Mouse (Mus musculus) spleen, postnatal 14 days (tissue): ENCODE data around the gene Tenm4.
"Not testable (repeated sequence)": the region's sequence is repeated elsewhere in the genome, so short reads cannot be mapped to it uniquely, and the experiment has no call there.

Experiments
- DNase-seq, 2 experiments: peaks; one replicate each; pipeline ENCODE4 v3.0.0; 2021 to 2022; ENCODE audit warnings: low spot score in 2 of 2

Tenm4 gene

GRCm38 (mm10) chr7:96899036-96899569 lies 728.1 kb downstream of the Tenm4 start:
- no peak for DNase-seq

GRCm38 (mm10) chr7:96902183-96902582 lies 731.1 kb downstream of the Tenm4 start:
- DNase-seq = no peak

GRCm38 (mm10) chr7:96903088-96903985 lies 732.3 kb downstream of the Tenm4 start:
- DNase-seq = no peak

DNA sequence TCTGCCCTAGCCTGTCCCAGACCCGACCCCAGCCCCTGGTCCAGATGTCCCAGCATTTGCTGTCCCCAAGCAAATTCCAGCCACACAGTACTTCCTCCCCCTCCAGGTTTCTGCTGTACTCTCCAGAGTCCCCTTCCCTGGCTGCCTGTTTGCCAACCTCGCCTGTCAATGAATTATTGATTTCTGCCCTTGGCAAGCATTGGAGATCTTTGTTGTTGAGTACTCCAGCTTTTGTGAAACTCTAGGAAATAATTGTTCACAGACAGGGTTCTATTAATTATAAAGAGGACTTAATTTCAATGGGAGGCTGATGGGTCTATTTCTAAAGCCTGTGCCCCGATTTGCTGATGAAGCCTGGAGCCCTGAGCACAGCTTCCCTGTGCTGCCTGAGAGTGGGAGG lies 733.4 kb downstream of the Tenm4 start:
- no peak for DNase-seq

DNA sequence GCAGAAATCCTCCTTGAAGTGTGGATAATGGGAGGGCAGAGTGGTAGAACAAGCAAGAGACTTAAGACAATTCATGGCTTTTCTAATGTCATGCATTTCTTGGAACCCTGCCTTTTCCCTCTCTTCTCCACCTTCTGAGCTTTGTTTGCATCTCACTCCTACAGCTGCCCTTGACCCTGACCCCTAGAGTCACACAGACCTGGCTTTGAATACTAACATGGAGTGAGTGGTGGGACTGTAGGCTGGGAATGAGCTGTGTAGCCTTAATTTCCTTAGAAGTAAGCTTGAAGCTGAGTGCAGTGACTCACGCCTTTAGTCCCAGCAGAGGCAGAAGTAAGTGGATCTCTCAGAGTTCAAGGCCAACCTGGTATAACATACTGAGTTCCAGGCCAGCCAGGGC lies 733.9 kb downstream of the Tenm4 start:
- DNase-seq = no peak

DNA sequence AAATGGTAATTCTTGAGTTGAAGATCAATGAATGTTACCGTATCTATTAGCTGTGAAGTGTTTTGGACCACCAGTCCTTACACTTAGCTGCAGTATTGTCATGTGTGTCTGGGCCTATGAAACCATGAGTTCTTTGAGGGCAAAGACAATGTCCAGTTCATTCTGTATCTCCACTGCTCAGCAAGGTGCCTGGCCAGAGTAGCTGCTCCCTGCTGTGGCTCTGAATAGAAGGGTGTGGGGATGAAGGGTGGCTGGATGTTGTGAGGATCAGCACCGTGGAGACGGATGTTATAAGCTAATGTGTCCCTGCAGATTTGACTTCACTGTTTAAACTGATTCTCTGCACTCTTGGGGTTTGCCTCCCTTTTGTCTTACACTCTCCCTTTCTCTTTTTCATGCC lies 734.4 kb downstream of the Tenm4 start:
- no peak for DNase-seq

GRCm38 (mm10) chr7:96906216-96906615 lies 735.2 kb downstream of the Tenm4 start:
- DNase-seq = no peak

DNA sequence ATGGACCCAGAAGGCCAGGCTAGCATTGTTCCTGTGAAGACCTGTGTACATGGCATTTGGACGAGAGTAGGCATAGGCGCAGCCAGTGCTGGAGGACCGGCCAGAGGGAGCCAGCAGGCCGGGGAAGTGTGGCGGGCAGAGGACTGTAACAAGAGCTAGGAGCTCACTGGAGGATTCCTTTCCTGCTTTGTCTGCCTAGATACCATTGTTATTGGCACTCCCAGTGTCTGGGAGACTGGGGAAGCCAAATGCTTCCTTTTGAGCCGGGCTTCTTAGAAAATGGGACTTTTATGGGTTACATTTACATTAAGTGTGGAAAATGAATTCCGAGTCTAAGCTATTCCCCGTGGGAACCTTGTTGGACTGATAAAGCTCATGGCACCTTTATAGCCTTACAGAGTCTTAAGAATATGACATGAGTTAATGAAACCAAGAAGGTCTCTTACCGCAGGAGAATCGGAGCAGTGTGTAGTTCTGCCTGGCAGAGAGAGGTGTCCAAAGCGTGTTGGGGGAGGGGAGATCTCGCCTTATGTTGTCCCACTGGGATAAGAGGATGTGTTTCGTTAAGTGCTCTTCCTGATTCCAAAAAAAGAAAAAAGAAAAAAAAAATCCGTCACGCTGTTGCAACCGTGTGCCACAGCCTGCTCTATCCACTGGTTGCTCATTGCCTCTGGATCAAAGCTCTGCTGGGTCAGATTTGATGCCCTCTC lies 737.1 kb downstream of the Tenm4 start:
- no peak for DNase-seq

GRCm38 (mm10) chr7:96909856-96910255 lies 738.8 kb downstream of the Tenm4 start:
- no peak for DNase-seq

DNA sequence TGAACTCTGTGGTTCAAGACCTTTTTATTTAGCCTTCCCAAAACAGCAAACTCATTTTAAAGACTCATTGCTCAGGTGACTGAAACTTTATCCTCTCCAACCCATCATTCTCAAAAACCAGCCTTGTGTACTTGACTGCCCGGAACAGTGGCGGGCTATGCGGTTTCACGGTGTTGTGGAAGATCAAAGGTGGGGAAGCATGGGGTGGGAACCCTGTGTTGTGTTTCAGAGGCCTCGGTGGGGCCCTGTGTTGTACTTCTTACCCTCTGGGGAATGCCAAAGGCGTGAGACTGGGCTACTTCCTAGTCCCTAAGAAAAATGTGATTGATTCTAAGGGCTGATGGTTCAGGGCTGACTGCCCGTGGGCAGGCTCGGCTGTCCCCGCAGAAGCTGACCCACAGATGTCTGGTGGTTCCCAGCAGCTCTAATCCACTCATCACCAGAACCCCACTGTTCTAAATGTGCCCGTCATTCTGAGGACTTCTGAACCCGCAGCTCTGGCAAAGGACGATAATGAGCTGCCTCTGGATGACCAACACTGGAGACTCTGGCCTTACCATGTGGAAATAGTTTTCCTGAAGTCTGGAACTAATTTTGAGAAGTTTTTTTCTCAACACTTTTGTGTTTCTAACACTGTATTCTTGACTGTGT lies 739.4 kb downstream of the Tenm4 start:
- no peak for DNase-seq

DNA sequence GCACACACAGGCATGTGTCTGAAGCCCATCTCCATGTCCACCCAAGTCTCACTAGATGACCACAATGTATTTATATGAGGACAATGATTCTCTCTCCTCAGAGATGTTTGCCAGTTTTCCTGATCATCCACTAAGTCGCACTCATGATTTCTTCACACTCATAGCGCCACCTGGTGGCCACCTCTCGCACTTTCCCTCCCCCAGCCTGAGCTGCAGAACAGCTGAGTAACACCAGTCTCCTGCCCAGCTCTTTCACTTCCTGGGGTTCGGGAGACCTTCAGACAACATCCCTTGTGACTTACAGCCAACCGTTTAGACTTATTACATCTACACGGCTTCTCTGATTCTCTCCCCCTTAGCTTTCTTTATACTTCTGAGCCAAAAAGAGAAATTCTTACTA lies 743.0 kb downstream of the Tenm4 start:
- DNase-seq = peak; percentile 53 to 74

DNA sequence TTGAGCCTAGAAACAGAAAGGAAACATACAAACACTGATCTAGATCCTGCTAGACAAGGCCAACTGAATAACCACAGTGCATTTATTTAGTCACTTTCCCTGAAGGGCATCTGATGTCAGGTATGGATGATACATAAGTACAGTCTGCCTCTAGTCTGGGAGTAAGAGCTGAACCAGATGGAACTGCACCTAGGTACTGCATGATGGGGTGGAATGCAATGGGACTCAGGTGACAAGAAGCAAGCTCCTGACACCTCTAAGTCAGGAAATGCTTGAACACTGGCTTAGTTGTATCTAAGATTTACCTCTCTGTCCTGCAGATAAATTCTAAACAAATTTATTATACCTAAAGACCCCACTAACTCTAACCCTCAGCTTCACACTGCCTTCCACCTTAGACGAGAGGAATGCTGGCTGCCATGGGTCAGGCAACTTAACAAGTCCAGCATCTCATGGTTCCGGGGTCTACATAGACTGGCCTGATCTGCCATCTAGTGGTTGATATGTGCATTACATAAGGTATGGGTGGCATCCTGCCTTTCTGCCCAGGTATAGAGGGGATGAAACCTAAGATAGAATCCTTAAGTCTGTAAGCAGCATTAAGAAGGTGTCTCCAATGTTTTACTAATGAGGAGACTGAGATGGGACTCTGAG lies 744.5 kb downstream of the Tenm4 start:
- DNase-seq = peak in 1 of 2 experiments; percentile 33

GRCm38 (mm10) chr7:96920447-96921095 lies 749.5 kb downstream of the Tenm4 start:
- DNase-seq = no peak

DNA sequence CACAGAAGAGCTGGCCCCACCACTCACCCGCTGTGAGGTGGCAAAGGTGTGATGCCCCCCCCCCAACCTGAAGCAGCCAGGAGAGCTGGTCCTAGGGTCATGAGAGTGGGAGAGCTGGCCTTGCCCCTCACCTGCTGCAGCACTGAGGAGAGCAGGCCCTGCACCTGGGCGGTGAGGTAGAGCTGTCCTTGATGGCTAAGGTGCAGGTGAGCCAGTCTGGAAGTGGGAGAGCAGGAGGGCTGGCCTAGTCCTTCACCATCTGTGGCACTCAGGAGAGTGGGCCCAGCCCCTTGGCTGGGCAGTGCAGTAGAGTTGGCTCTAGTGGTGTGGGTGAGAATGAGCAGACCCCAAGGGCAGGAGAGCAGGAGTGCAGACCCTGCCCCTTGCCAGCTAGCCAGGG lies 751.9 kb downstream of the Tenm4 start:
- DNase-seq = no peak

- no peak for DNase-seq
Measured at GRCm38 (mm10) chr7:96943715-96944377, 772.8 kb downstream of the Tenm4 start.

GRCm38 (mm10) chr7:96946501-96946900 lies 775.5 kb downstream of the Tenm4 start:
- not testable (repeated sequence) for DNase-seq

GRCm38 (mm10) chr7:96951281-96952051 lies 780.4 kb downstream of the Tenm4 start, which contains the start of gene Nars2:
Gene Nars2 (plus strand): TSS chr7:96951505.
- DNase-seq = peak; percentile 81 to 85

GRCm38 (mm10) chr7:96952094-96952493 lies 781.0 kb downstream of the Tenm4 start:
- DNase-seq = no peak

DNA sequence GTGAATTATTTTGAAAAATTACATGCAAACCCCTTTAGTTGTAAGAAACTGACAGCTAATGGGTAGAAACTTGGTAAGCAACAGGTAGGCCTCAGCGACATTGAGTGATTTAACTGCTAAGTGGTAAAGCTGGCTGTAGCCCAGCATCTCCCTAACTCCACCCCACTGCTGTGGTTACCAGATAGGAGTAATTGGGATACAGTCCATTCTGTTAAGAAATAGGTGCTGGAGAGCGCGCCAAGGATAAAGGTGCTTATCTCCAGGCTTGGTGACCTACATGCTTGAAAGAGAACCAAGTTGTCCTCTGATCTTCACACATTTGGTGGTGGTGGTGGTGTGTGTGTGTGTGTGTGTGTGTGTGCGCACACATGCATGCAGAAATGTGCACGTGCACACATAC lies 788.1 kb downstream of the Tenm4 start:
- DNase-seq = peak in 1 of 2 experiments; percentile 21
